Mouse (Mus musculus) T-helper 17 cell (primary cell): ENCODE measurements at regions not wholly inside any gene's neighbourhood (a gene's known extent, or its start where the extent isn't known, plus 50 kb on each side); places are given as distances from the start of the nearest gene placed in this dataset.
"Not testable (repeated sequence)": the region's sequence is repeated elsewhere in the genome, so short reads cannot be mapped to it uniquely, and the experiment has no call there.

Experiments
- in situ Hi-C, 2 experiments: fragments of 300-600 bp; cut with MboI, MseI; formaldehyde crosslinking; loops; 1 replicate in 1 of 2; 2 replicates in 1 of 2; pipeline ENCODE4 v1.15.1; 2025; ENCODE audit warnings: high pct_unique_total_duplicates in 2 of 2

DNA sequence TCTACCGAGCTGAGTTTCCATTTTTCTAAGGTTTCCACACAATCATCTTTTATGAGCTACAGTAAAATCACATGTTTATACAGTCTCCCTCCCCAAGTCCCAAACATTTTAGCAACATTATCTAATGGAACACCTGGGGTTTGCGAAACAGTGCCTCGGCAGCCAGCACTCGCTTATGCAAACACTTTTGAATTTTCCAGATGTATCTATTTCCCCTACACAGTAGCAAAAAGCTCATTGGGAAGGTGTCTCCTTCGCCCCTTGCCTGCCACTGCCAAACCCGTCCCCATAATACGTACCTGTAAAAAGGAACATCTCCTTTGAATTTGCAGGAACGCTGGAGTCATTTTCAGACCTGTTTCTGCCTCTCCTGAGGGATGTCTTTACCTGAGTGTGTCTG is 149.6 kb upstream of the Mocs1 start:
- in situ Hi-C loops = no loop called here

DNA sequence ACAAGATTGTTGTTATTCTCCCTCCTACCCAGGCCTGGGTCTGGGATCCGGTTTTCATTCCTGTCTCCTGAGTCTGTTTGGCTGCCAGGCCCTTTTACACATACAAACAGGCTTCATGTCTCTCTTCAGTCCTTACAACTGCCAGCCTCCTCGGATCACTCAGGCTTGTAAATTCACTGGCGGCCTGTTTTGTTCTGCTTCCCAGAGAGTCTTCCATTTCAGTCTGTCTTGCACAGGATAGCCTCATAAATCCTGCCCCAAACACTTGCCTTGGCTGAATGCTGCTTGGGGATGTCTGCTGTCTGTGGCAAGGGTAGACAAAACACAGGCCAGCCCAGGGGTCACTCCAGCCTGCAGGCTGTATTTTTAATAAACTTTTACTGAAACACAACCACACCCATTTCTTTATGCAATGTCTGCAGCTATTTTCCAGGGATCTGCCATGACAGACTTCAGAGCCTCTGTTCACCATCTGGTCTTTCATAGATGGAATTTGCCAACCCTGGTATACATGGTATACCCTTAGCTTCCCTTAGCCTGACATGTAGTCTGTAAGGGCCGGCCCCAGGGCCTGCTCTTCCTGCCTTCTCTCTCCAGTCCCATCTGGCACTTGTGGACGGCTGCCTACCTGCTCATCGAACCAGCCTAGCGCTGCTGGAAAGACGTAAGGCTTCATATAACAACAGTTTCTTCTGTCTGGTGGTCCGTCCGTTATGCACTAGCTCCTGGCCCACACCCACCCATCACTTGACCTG is 149.0 kb upstream of the Mocs1 start:
- in situ Hi-C loops = no loop called here

- in situ Hi-C loops = no loop called here
Observed at GRCm38 (mm10) chr17:49281344-49281743, 146.8 kb upstream of the Mocs1 start.

DNA sequence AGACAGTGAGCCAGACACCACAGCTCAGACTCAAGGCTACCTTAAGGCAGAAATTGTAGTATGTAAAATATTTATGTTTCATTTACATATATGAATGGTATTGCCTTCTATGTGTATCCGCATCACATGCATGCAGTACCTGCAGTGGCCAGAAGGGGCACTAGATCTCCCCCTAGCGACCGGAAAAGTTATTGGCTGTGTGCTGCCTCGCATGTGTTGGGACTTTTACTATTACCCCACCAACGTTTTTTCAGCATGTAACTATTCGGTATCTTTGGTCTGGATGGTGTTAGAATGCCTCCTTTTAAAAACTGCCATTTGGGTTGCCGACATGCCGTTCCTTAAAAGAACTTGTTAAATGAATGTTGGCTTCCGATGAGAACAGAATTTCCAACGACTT is 145.7 kb upstream of the Mocs1 start:
- in situ Hi-C loops = no loop called here

- in situ Hi-C loops = no loop called here
Observed at GRCm38 (mm10) chr17:49283491-49283890, 144.7 kb upstream of the Mocs1 start.

GRCm38 (mm10) chr17:49291636-49292035 is 136.5 kb upstream of the Mocs1 start:
- in situ Hi-C loops = no loop called here

- in situ Hi-C loops = no loop called here
Observed at GRCm38 (mm10) chr17:49304461-49304860, 123.7 kb upstream of the Mocs1 start.

GRCm38 (mm10) chr17:49305116-49305515 is 123.0 kb upstream of the Mocs1 start:
- in situ Hi-C loops = no loop called here

DNA sequence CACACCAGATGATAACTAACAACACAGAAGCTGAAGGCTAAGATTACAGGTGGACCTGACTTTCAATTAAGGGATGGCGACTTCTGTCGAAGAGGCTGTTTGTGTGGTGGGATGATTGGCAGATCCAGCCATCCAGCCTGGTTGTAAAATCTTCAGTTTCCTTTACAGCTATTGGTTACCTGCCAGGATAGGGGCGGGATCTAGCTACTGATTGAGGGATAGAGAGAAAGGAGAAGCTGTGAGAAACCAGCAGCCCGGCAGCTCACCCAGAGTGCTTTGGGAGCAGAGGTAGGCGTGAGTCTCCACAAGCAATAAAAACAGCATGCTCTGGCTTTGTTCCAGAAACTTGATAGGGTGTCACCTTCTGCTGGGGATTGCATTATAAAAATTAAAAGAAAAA is 119.1 kb upstream of the Mocs1 start:
- in situ Hi-C loops = no loop called here

- in situ Hi-C loops = no loop called here
Observed at GRCm38 (mm10) chr17:49314196-49314595, 114.0 kb upstream of the Mocs1 start.

- in situ Hi-C loops = loop anchor here in 1 of 2 experiments (10.0 kb wide), 1 partner anchor 1767 kb away; no protein-coding TSS in a partner anchor
Observed at GRCm38 (mm10) chr17:49327524-49327923, 100.6 kb upstream of the Mocs1 start.

- in situ Hi-C loops = no loop called here
Observed at GRCm38 (mm10) chr17:49335318-49335717, 92.8 kb upstream of the Mocs1 start.

DNA sequence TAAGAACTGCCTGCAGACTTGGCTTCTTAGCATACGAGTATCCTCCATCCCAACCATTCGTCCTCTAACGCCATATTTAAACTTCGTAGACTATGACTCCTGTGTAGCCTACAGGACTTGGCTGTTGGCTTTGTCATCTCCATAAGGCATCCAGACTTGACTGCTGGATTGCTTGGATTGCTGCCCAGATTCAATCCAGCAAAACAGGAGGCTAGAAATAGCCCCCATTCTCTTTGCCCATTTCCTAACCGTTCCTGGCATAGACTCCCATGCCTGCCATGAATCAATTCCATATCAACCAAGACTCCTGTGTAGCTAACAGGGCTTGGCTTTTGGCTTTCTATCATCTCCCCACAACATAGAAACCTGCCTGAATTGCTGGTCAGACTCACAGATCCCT is 90.3 kb upstream of the Mocs1 start:
- in situ Hi-C loops = no loop called here

GRCm38 (mm10) chr17:49342636-49343035 is 85.5 kb upstream of the Mocs1 start:
- in situ Hi-C loops = no loop called here

DNA sequence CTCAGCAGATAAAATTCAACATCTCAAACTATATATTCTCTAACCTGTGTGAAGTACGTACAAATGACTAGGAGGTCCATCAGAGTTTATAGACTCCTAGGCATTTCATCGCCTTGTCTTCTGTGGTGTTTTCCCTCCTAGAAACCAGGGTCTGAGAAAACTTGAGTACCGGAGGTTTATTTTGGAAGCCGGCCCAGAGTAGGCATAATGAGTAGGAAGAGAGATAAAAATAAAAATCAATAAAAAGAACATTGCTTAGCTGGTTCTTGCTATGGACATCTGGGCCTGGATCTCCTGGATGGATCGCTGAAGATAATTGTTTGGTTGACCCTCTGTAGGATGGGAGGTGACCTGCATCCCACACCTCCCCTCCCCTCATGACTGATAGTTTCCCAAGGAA is 81.5 kb upstream of the Mocs1 start:
- in situ Hi-C loops = no loop called here

GRCm38 (mm10) chr17:49349328-49349727 is 78.8 kb upstream of the Mocs1 start:
- in situ Hi-C loops = no loop called here

DNA sequence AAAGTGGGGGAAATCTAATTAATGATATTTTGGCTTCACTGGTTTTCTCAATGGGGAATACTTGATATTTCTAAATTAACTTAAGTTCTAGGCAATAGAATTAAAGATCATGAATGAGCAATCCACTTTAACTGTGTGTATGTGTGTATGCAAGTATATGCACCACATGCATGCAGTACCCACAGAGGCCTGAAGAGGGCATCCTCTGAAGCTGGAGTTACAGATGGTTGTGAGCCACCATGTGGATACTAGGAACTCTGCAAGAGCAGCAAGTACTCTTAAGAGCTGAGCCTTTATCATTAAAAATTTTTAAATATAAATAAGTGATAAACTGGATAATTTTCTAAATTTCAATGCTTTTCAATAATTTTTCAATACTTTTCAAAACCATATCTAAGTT is 69.0 kb upstream of the Mocs1 start:
- in situ Hi-C loops = loop anchor here in 1 of 2 experiments (10.0 kb wide), 1 partner anchor 1454 kb away; no protein-coding TSS in a partner anchor

DNA sequence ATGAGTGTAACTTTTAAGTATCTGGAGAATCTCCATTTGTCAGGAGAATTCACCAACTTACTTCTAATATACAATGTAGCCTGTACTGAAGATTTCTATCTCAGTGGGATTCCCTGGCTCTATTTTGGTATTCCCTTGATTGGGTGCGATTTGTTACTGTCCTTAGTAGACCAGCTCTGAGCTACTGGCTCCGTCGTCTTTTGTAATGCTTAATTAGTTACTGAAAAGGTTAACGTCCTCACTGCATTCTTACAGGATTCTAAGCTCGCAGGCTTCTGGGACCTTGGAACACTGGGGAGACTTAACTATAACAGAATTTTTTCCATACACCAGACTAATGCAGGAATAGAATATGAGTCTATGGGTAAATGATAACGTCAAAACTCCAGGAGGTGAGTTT is 67.9 kb upstream of the Mocs1 start:
- in situ Hi-C loops = not testable (repeated sequence)

DNA sequence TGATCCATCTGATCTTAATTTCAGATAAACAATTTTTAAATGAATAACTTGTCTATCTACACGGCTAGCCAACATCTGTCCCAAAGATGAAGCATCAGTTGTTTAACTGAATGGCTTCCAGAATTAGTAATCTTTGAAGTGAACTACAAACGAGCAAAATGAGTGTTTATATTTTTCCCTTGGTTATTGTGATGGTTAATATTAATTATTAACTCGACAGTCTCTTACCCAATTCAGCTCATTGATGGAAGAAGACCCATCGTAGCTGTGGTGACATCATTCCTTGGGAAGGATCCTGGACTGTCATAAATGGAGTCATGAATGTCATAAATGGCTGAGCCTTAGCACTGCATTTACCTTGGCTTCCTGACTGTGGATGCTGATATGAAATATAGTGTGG is 60.4 kb upstream of the Mocs1 start:
- in situ Hi-C loops = no loop called here

- in situ Hi-C loops = no loop called here
Observed at GRCm38 (mm10) chr17:49368476-49369269, 59.5 kb upstream of the Mocs1 start.

DNA sequence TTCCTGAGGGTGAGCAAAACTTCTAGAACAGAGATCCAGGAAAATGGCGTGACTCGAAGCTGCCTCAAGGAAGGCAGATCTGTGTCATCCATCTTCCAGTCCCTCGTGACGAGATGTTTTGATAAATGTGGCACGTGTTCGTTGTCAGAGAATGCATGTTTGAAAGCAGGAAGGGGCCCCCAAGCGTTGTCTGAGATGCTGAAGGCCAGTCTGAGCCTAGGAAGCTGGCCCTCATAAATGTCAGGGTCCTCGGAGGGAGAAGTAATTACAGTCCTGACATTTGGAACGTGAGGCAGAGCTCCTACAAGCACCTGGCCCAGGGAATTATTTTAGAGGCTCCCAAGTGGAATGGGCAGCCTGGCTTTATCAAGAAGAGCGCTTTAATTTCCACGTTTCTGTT is 50.5 kb upstream of the Mocs1 start:
- in situ Hi-C loops = no loop called here
